Mouse (Mus musculus): Measurements from ENCODE around the gene Tmed8.

GRCm38 (mm10) chr12:87138768-87139167 is 61.5 kb downstream of the Tmed8 start:
- TF ChIP-seq CTCF (IDR thresholded peaks at IDR 0.05; ENCODE audit: extremely low read depth, insufficient read length, insufficient replicate concordance, low read depth, low read length), result no peak
- TF ChIP-seq POLR2A (IDR thresholded peaks at IDR 0.05; ENCODE audit: low read depth, low read length), result no peak
